Mouse (Mus musculus) splenic B cell, adult 2 months (primary cell): ENCODE results near the gene Mrpl24.
A peak's percentile ranks its signal among the peaks of the same experiment; 100 is the strongest.

Source experiments
- DNase-seq: peaks from one replicate; pipeline ENCODE4 v3.0.0-alpha.2; 2011; ENCODE audit warnings: low read depth, low spot score
- H3K27me3 ChIP-seq: 2 replicates; pipeline ENCODE4 v1.6.1; 2012; ENCODE audit warnings: mild to moderate bottlenecking, low read length, moderate library complexity, mixed read lengths; ENCODE audit not compliant: control insufficient read depth, poor library complexity, insufficient read depth, severe bottlenecking
- H3K36me3 ChIP-seq: 2 replicates; pipeline ENCODE4 v1.6.1; 2012; ENCODE audit warnings: mild to moderate bottlenecking, low read length, moderate library complexity, mixed read lengths; ENCODE audit not compliant: control insufficient read depth, poor library complexity, insufficient read depth, severe bottlenecking

Mrpl24 gene

DNA sequence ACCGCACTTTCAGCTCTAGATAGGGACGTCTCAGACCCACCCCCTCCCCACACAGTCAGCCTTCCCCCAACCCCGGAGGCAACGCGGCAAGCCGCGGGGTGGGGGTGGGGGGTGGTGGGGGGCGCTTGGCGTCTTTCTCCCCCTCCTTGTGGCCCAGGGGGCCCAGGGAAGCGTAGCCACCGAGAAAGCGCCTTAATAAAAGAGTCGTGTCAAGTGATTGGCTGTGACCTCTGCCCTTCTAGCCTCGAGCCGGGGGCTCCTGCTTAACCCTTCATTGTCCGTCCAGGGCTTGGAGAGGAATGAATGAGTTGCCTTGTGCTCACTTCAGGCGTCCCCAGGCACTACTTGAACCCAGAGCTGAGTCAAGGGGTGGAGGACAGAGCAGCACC is 28.5 kb downstream of the Mrpl24 start:
- DNase-seq = no peak
- Histone ChIP-seq H3K36me3 (no peaks in the 10 kb centered on the region), H3K27me3 (no peaks in the 10 kb centered on the region; the same call in 1 of the 2 replicates)

DNA sequence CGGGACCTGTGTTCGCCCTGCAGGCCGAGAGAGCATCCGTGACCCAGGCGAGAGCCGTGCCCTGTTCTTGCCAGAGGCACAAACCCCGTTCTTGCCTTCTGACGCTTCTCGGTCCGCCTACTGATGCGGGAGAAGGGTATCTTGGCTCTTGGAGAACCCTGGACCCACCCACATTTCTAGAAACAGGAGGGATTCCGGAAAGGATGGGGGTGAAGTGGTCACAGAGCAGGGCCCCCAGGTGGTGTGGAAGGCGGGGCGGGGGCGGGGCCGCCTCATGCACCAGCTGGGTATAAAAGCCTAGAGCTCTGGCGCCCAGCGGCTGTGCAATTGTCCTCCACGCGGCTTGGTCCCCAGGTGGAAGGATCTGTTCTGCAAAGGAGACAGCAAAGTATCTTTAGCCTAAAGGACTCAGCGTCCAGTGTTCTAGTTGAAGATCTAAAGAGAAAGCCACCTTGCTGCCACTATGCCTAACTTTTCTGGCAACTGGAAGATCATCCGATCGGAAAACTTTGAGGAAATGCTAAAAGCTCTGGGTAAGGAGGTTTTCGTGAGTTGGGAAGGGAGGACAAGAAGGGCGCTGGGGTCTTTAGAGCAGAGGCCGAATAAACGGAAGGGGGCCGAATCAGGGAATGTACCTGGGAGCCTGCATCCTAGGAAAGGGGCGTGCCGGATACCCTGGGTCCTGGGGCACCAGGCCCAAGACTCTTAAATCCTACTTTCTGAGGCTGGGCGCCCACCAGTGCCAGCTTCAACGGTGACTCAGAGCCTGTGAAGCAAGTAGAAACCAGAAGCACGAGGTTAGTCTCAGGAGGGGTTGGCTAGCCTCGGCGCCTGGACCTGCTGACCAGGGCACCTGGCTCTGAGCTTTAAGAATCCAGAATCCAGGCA is 29.3 kb downstream of the Mrpl24 start, which contains the start of gene Crabp2:
Gene Crabp2, plus strand, starts transcription at position 289 of the 888 bp plus-strand sequence.
- H3K27me3 ChIP-seq = no peaks in the 10 kb centered on the region; the same call in 1 of the 2 replicates
- no peaks in the 10 kb centered on the region for H3K36me3 ChIP-seq
- DNase-seq = peak; percentile 34

GRCm38 (mm10) chr3:87949266-87949954 is 30.1 kb downstream of the Mrpl24 start:
- H3K27me3 ChIP-seq = no peaks in the 10 kb centered on the region; the same call in 1 of the 2 replicates
- no peak for DNase-seq
- no peaks in the 10 kb centered on the region for H3K36me3 ChIP-seq

DNA sequence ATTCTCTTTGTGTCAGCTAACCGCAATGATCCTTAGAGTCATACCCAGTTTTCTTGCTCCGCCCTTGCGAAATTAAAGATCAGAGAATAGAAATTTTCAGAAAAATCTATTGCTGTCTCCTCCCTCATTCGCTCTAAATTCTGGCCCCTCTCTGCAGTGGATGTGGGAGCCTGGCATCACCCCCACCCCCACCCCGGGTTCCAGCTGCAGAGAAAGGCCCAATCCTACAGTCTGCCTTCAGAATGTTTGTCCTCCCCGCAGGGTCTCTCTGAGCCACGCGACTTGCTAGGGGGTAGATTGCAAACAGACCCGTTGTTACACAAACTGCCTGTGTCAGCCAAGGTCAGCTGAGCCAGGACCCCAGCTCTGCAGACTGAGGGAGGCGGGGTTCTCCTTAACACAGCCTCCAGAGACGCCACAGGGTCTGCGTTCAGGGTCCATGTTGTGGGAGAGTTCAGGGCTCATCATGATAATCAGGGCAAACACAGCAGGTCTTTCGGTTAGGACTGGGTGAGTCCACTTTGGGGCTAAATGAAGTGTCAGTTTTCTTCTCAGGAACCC is 30.7 kb downstream of the Mrpl24 start:
- DNase-seq = no peak
- no peaks in the 10 kb centered on the region for H3K36me3 ChIP-seq

GRCm38 (mm10) chr3:87951946-87952345 is 32.6 kb downstream of the Mrpl24 start:
- no peaks in the 10 kb centered on the region for H3K36me3 ChIP-seq
- no peaks in the 10 kb centered on the region for H3K27me3 ChIP-seq
- DNase-seq = no peak

More for the DNA sequence above, 30.7 kb downstream of the Mrpl24 start:
- no peaks in the 10 kb centered on the region; the same call in 1 of the 2 replicates for H3K27me3 ChIP-seq

- Histone ChIP-seq H3K36me3 (no peaks in the 10 kb centered on the region), H3K27me3 (no peaks in the 10 kb centered on the region)
- DNase-seq = no peak
Observed at GRCm38 (mm10) chr3:87952440-87952839, 33.1 kb downstream of the Mrpl24 start.

DNA sequence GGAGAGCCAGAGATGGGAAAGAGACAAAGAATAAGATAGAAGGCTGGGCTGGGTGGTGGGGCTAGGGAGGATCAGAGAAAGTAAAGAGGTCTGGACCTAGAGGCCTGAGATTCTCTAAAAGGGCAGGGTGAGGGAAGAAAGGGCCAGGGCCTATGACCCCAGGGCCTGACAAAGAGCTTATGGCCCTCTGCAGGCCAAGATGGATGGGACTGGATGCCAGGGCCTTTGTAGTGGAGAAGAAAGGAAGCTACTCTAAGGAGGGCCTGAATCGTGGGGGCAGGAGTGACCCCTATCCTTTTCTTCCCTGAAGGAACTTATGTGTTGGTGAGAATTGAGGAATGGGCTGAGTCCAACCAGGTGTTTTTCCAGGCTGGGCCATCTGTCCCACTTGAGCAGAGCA is 38.8 kb downstream of the Mrpl24 start:
- no peak for DNase-seq
- no peaks in the 10 kb centered on the region for H3K36me3 ChIP-seq
- no peaks in the 10 kb centered on the region; the same call in 1 of the 2 replicates for H3K27me3 ChIP-seq

DNA sequence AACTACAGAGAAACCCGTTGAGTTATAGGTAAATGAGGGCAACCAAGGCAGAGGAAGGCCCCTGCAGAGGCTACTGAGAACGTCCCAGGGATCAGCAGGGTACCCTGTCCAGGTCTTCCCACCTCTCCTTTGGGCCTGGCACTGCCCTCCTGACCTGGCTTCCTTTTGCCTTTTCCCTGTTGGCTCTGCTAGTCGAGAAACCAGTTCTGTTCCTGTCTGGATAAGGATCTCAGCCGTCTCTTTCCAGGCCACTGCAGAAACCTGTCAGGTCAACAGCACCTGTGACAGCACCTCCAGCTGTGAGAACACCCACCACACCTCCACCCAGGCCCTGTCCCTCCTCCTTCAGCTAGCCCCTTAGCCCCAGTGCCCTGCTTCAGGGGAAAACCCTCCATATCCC is 39.2 kb downstream of the Mrpl24 start:
- Histone ChIP-seq H3K27me3 (no peaks in the 10 kb centered on the region; the same call in 1 of the 2 replicates), H3K36me3 (no peaks in the 10 kb centered on the region)
- no peak for DNase-seq

DNA sequence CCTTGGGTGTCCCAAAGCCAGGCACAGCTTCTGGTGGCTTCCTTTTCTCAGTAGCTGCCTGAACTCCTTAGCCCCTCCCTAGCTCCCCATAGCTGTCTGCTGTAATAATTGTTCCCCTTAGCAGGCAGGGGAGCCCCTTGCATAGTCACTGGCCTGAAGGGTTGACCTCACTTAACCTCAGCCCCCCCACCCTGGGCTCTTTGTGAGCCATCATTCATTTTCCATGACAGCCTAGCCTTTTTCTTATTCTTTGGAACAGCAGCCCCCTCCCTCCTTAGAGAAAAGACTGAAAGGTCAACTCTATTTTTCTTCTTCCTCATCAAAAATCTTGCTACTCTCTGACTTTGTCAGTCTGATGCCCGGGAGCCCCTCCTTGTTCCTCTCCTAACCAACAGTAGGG is 39.7 kb downstream of the Mrpl24 start:
- no peaks in the 10 kb centered on the region for H3K36me3 ChIP-seq
- DNase-seq = no peak
- H3K27me3 ChIP-seq = no peaks in the 10 kb centered on the region; the same call in 1 of the 2 replicates

GRCm38 (mm10) chr3:87959371-87959770 is 40.1 kb downstream of the Mrpl24 start:
- no peaks in the 10 kb centered on the region; the same call in 1 of the 2 replicates for H3K27me3 ChIP-seq
- no peak for DNase-seq
- H3K36me3 ChIP-seq = no peaks in the 10 kb centered on the region

DNA sequence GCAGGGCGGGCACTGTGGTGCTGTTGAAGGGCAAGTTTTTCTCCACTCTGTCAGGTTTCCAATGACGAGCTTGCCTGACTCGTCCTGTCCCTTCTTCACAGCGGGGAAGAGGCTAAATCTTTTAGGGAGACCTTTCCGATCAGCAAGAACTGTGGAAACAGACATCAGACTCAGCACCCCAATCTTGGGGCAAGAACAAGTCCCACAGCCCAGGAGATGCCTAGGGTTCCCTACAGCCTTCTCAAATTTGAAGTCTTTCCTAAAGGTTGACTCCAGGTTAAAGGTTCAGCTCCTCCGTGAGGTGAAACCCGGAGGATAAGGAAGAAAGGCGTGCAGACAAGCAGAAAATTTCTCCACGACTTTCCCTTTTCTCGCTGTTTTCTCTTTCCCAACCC is 40.9 kb downstream of the Mrpl24 start:
- H3K36me3 ChIP-seq = no peaks in the 10 kb centered on the region
- H3K27me3 ChIP-seq = no peaks in the 10 kb centered on the region; the same call in 1 of the 2 replicates
- DNase-seq = no peak

DNA sequence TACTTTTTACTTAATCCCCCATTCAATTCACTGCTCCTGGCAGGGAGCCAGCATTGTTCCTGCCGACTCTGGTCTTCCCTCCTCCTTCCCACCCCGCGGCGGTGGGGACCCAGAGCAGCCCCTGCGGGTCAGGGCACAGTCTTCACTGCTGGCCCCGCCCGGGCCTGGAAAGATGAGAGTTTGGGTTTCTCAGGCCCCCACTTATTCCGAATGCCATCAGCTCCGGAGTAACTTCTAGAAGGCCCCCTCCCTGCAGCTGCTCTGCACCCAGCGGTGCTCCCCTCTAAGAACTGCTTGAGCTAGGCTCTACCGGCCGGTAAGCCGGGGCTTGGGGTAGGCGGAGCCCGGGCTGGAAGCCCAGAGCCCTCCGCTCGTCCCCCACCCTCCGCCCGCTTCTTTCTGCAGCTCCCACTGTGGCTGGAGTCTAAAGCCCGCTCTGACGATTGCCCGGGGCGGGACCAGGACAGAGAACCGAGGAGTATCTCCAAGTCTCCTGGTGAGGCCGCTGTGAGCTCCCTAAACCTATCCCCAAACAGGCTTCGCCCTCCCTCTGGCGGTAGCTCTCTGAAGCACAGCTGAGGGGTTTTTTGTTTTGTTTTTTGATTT is 41.4 kb downstream of the Mrpl24 start:
- DNase-seq = peak; percentile 78
- no peaks in the 10 kb centered on the region; the same call in 1 of the 2 replicates for H3K27me3 ChIP-seq
- no peaks in the 10 kb centered on the region for H3K36me3 ChIP-seq

DNA sequence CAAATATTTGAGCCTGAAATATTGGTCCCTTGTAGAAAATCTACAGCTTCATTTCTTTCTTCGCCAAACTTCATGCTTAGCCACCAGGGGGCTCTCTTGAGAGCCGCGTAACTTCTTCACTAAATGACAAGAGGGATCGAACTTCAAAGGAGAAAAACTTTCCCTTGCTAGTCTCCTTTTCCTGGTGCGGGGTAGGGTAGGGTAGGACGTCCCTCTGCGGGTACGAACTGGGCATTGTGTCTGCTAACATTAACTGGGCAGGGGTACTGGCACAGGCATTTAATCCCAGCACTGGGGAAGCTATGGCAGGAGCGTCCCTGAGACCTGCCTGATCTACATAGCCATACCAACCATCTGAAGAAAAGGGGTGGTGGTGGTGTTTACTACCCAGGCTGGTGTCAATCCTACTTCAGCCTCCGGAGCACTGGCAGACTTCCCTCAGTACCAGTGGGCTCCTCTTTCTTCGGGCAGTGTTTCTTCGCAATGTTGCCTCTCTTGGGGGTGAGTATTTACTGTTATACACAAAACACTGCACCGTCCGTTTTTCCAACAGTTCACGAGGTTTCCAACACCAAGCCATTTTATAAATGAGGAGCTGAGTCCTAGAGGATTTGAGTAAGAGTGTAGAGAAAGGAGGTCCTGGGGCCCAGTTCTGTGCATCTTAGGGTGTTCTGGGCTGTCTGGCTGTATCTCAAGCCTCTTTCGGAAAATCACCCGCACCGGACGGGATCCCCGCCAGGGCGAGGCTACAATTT is 51.1 kb downstream of the Mrpl24 start:
- DNase-seq = peak; percentile 78
- Histone ChIP-seq H3K27me3 (no peaks in the 10 kb centered on the region), H3K36me3 (no peaks in the 10 kb centered on the region)

DNA sequence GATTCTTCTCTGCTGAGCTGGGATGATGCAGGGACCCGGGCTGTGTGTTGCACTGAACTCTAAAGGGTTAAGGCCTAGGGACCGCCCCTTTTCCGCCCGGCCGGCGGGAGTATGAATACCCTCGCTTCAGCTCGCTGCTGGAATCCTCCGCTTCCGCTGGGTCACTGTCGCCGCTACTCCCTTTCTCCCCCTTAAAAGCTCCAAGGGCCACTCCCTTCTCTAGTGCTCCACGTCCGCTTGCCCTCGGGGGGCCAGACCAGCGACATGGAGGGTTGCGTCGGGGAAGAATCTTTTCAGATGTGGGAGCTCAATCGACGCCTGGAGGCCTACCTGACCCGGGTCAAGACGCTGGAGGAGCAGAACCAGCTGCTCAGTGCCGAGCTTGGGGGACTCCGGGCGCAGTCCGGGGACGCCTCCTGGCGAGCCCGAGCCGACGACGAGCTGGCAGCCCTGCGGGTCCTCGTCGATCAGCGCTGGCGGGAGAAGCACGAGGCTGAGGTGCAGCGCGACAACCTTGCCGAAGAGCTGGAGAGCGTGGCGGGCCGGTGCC is 51.7 kb downstream of the Mrpl24 start, which contains the start of gene Nes:
Gene Nes, plus strand, starts transcription at position 140 of the 550 bp plus-strand sequence.
- H3K27me3 ChIP-seq = no peaks in the 10 kb centered on the region
- H3K36me3 ChIP-seq = no peaks in the 10 kb centered on the region
- DNase-seq = no peak
